Mouse (Mus musculus): ENCODE data around the gene Cwc25. TPM values are rescaled to one million over a fixed set of nuclear protein-coding genes. Genes with fewer than 3 reads are reported as not detected.
A peak's percentile ranks its signal among the peaks of the same experiment; 100 is the strongest.
"Not testable (repeated sequence)": the region's sequence is repeated elsewhere in the genome, so short reads cannot be mapped to it uniquely, and the experiment has no call there.

The Cwc25 gene
- polyA plus RNA-seq, 1 experiment from 2014 or later, result 19.4 TPM

GRCm38 (mm10) chr11:97711200-97711900 lies 55.0 kb downstream of the Cwc25 start:
- 88% methylated on average over 13 of the region's 13 CpGs for WGBS
- no peak for DNase-seq (ENCODE audit: low spot score)
- Histone ChIP-seq H3K9me3 (no peaks in the 10 kb centered on the region), H3K27ac (no peak overlapping the region), H3K4me3 (no peak overlapping the region), H3K4me1 (replicated peaks) (no peaks in the 10 kb centered on the region), H3K36me3 (peaks cover 89% of the 10 kb centered on the region), H3K27me3 (ENCODE audit: insufficient read depth, poor library complexity, severe bottlenecking) (no peaks in the 10 kb centered on the region)

GRCm38 (mm10) chr11:97710067-97710466 lies 56.3 kb downstream of the Cwc25 start:
- not testable (repeated sequence) for DNase-seq (ENCODE audit: low spot score); H3K9me3 ChIP-seq; H3K27me3 ChIP-seq (ENCODE audit: insufficient read depth, poor library complexity, severe bottlenecking); H3K27ac ChIP-seq; H3K4me1 ChIP-seq (replicated peaks); H3K4me3 ChIP-seq
- WGBS, result 84% methylated on average over 2 of the region's 2 CpGs
- H3K36me3 ChIP-seq, result peaks cover 88% of the 10 kb centered on the region

- under 1% methylated on average over 35 of the region's 35 CpGs for whole genome bisulfite sequencing
- H3K27me3 ChIP-seq (ENCODE audit: insufficient read depth, poor library complexity, severe bottlenecking), result no peaks in the 10 kb centered on the region
- H3K4me1 ChIP-seq (replicated peaks), result peaks cover 46% of the 10 kb centered on the region
- DNase-seq (ENCODE audit: low spot score), result peak; percentile 97
- peaks cover 35% of the 10 kb centered on the region for H3K36me3 ChIP-seq
- H3K4me3 ChIP-seq, result peak within 1 kb of the TSS; percentile 85
- H3K27ac ChIP-seq, result peak within 1 kb of the TSS; percentile 91
- H3K9me3 ChIP-seq, result no peaks in the 10 kb centered on the region
Measured at GRCm38 (mm10) chr11:97703039-97703826, 63.1 kb downstream of the Cwc25 start, which contains the start of gene Psmb3. Gene Psmb3 (plus strand): TSS chr11:97703399.

- Histone ChIP-seq H3K4me3 (peak overlapping the region; percentile 85), H3K27me3 (ENCODE audit: insufficient read depth, poor library complexity, severe bottlenecking) (no peaks in the 10 kb centered on the region), H3K9me3 (no peaks in the 10 kb centered on the region), H3K27ac (peak overlapping the region; percentile 91), H3K4me1 (replicated peaks) (peaks cover 54% of the 10 kb centered on the region), H3K36me3 (peaks cover 26% of the 10 kb centered on the region)
- WGBS, result under 1% methylated on average over 24 of the region's 24 CpGs
- DNase-seq (ENCODE audit: low spot score), result peak; percentile 88
Measured at GRCm38 (mm10) chr11:97702393-97702745, 64.0 kb downstream of the Cwc25 start.

GRCm38 (mm10) chr11:97701581-97702392 lies 64.6 kb downstream of the Cwc25 start:
- Histone ChIP-seq H3K27me3 (ENCODE audit: insufficient read depth, poor library complexity, severe bottlenecking) (no peaks in the 10 kb centered on the region), H3K36me3 (peaks cover 20% of the 10 kb centered on the region), H3K27ac (peak overlapping the region; percentile 99; the same call in 1 of the 2 replicates), H3K9me3 (no peaks in the 10 kb centered on the region), H3K4me1 (replicated peaks) (peaks cover 60% of the 10 kb centered on the region), H3K4me3 (peak overlapping the region; percentile 85)
- DNase-seq (ENCODE audit: low spot score), result no peak
- 57% methylated on average over 15 of the region's 15 CpGs for WGBS

GRCm38 (mm10) chr11:97700746-97701580 lies 65.4 kb downstream of the Cwc25 start:
- 19% methylated on average over 30 of the region's 30 CpGs for WGBS
- H3K9me3 ChIP-seq, result no peaks in the 10 kb centered on the region
- no peaks in the 10 kb centered on the region for H3K27me3 ChIP-seq (ENCODE audit: insufficient read depth, poor library complexity, severe bottlenecking)
- peaks cover 12% of the 10 kb centered on the region for H3K36me3 ChIP-seq
- peak overlapping the region; percentile 99 for H3K27ac ChIP-seq
- DNase-seq (ENCODE audit: low spot score), result no peak
- peaks cover 68% of the 10 kb centered on the region for H3K4me1 ChIP-seq (replicated peaks)
- peak overlapping the region; percentile 85 for H3K4me3 ChIP-seq

- Histone ChIP-seq H3K9me3 (no peaks in the 10 kb centered on the region), H3K36me3 (peaks cover 12% of the 10 kb centered on the region), H3K4me1 (replicated peaks) (peaks cover 76% of the 10 kb centered on the region), H3K4me3 (peak within 1 kb of the TSS; percentile 85), H3K27me3 (ENCODE audit: insufficient read depth, poor library complexity, severe bottlenecking) (no peaks in the 10 kb centered on the region), H3K27ac (peak within 1 kb of the TSS; percentile 99)
- peak; percentile 79 for DNase-seq (ENCODE audit: low spot score)
- under 1% methylated on average over 85 of the region's 85 CpGs for WGBS
Measured at GRCm38 (mm10) chr11:97700003-97700745, 66.2 kb downstream of the Cwc25 start, which contains the start of gene Pcgf2. Gene Pcgf2 (minus strand): TSS chr11:97700497.

GRCm38 (mm10) chr11:97699626-97700002 lies 66.7 kb downstream of the Cwc25 start:
- peak; percentile 96 for DNase-seq (ENCODE audit: low spot score)
- H3K27me3 ChIP-seq (ENCODE audit: insufficient read depth, poor library complexity, severe bottlenecking), result no peaks in the 10 kb centered on the region
- peak overlapping the region; percentile 99 for H3K27ac ChIP-seq
- H3K36me3 ChIP-seq, result peaks cover 7% of the 10 kb centered on the region; the same call in 1 of the 2 replicates
- peaks cover 80% of the 10 kb centered on the region for H3K4me1 ChIP-seq (replicated peaks)
- H3K9me3 ChIP-seq, result no peaks in the 10 kb centered on the region
- peak overlapping the region; percentile 85 for H3K4me3 ChIP-seq
- WGBS, result 0% methylated on average over 6 of the region's 9 CpGs

GRCm38 (mm10) chr11:97698741-97699611 lies 67.4 kb downstream of the Cwc25 start:
- H3K4me3 ChIP-seq, result peak overlapping the region; percentile 85
- DNase-seq (ENCODE audit: low spot score), result peak; percentile 86
- H3K36me3 ChIP-seq, result peaks cover 10% of the 10 kb centered on the region; the same call in 1 of the 2 replicates
- H3K4me1 ChIP-seq (replicated peaks), result peaks cover 79% of the 10 kb centered on the region
- H3K27ac ChIP-seq, result peak overlapping the region; percentile 99
- under 1% methylated on average over 63 of the region's 63 CpGs for WGBS
- no peaks in the 10 kb centered on the region for H3K9me3 ChIP-seq
- no peaks in the 10 kb centered on the region for H3K27me3 ChIP-seq (ENCODE audit: insufficient read depth, poor library complexity, severe bottlenecking)

- peak overlapping the region; percentile 85 for H3K4me3 ChIP-seq
- H3K9me3 ChIP-seq, result no peaks in the 10 kb centered on the region
- peaks cover 18% of the 10 kb centered on the region for H3K36me3 ChIP-seq
- peak overlapping the region; percentile 99 for H3K27ac ChIP-seq
- H3K4me1 ChIP-seq (replicated peaks), result peaks cover 74% of the 10 kb centered on the region
- DNase-seq (ENCODE audit: low spot score), result peak; percentile 48
- 3% methylated on average over 14 of the region's 14 CpGs for WGBS
- no peaks in the 10 kb centered on the region for H3K27me3 ChIP-seq (ENCODE audit: insufficient read depth, poor library complexity, severe bottlenecking)
Measured at GRCm38 (mm10) chr11:97697891-97698529, 68.3 kb downstream of the Cwc25 start.

Measured in hindbrain, embryonic 10.5 days (tissue).